Mouse (Mus musculus) olfactory bulb, adult 2 months (tissue): ENCODE data around the gene Styx. TPM values are rescaled to one million over a fixed set of nuclear protein-coding genes. Genes with fewer than 3 reads are reported as not detected.

Experiments used
- H3K27ac ChIP-seq: fragments of 200-500 bp; 2 replicates; pipeline ENCODE4 v1.5.1; 2012; ENCODE audit warnings: low read depth, low read length; ENCODE audit not compliant: insufficient read depth
- H3K4me1 ChIP-seq: fragments of 200-500 bp; 2 replicates; pipeline ENCODE4 v1.6.1; 2012; ENCODE audit warnings: low read length; ENCODE audit not compliant: control insufficient read depth, insufficient read depth
- H3K4me3 ChIP-seq: fragments of 200-500 bp; 2 replicates; pipeline ENCODE4 v1.5.1; 2012; ENCODE audit warnings: mild to moderate bottlenecking, low read depth, low read length, moderate library complexity; ENCODE audit not compliant: insufficient read depth
- CTCF ChIP-seq: fragments of 200-500 bp; IDR thresholded peaks from 2 replicates; pipeline ENCODE4 v1.5.1; 2012; ENCODE audit warnings: low read depth, mild to moderate bottlenecking, low read length, moderate library complexity; ENCODE audit not compliant: insufficient read depth
- POLR2A ChIP-seq: fragments of 200-500 bp; IDR thresholded peaks from 2 replicates; pipeline ENCODE4 v1.6.1; 2012; ENCODE audit warnings: mild to moderate bottlenecking, low read depth, low read length, moderate library complexity; ENCODE audit not compliant: insufficient read depth
- WGBS: fragments of 180-500 bp; shearing (Covaris S2); methylation state at CpG from one replicate; pipeline ENCODE4 v1.1.7; 2018; 5-methylcytosine and 5-hydroxymethylcytosine counted together
- polyA plus RNA-seq: library from polyadenylated mRNA; stranded (reverse); fragments of >200 nt; gene quantifications from 2 replicates; pipeline ENCODE4 v1.2.4, GENCODE M21; 2012; ENCODE audit warnings: low replicate concordance; ENCODE audit not compliant: missing spikeins, insufficient read depth, insufficient read length

Styx gene
- polyA plus RNA-seq, 1 experiment = not detected

DNA sequence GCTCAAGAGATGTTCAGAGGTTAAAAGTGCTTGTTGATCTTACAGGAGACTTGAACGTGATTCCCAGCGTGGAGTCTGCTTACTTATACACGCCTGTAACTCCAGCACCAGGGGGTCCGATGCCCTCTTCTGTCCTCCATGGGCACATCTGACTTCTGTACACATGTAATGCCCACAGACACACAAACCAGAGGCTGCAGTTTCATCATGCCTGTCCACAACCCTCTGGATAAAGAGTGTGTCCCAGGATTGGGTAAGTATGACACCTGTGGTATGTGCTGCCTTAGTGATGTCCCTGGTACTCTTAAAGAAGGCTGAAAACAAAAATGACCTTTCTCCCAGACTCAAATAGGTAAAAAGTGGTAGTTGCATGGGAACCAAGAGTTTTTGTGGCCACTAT is 68.4 kb downstream of the Styx start:
- H3K4me3 ChIP-seq = no peak overlapping the region
- WGBS = 81% methylated on average over 4 of the region's 4 CpGs
- no peaks in the 10 kb centered on the region for H3K4me1 ChIP-seq
- H3K27ac ChIP-seq = no peak overlapping the region
- no peak for TF ChIP-seq CTCF
- no peak for TF ChIP-seq POLR2A

GRCm38 (mm10) chr14:45422371-45422770 is 71.5 kb downstream of the Styx start:
- TF ChIP-seq POLR2A (no peak), CTCF (no peak)
- WGBS = 51% methylated on average over 4 of the region's 4 CpGs
- Histone ChIP-seq H3K4me1 (no peaks in the 10 kb centered on the region), H3K27ac (no peak overlapping the region), H3K4me3 (no peak overlapping the region)

DNA sequence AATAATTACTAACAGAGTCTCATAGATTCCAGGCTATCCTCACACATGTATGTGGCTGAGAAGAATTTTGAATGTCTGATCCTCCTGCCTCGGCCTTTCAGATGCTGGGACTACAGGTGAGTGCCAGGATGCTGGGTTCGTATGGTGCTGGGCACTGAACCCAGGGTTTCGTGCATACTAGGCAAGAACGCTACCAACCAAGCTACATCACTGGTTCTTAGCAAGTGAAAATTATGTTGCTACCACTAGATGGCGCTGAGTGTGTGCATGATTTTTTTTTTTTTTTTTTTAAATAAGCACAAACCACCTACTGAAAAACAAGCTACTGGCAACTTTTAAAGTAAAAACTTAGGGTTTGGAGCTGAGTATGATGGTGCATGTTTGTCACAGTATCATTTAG is 72.3 kb downstream of the Styx start:
- 6% methylated on average over 5 of the region's 5 CpGs for WGBS
- TF ChIP-seq CTCF = no peak
- TF ChIP-seq POLR2A = no peak
- Histone ChIP-seq H3K4me3 (no peak overlapping the region), H3K27ac (no peak overlapping the region), H3K4me1 (no peaks in the 10 kb centered on the region)

- no peaks in the 10 kb centered on the region for H3K4me1 ChIP-seq
- H3K27ac ChIP-seq = no peak overlapping the region
- H3K4me3 ChIP-seq = no peak overlapping the region
- TF ChIP-seq CTCF (no peak), POLR2A (no peak)
- 92% methylated on average over 13 of the region's 13 CpGs for WGBS
These were observed 79.4 kb downstream of the Styx start for GRCm38 (mm10) chr14:45430066-45430842.

- H3K4me3 ChIP-seq = no peak overlapping the region
- no peak for TF ChIP-seq POLR2A
- TF ChIP-seq CTCF = no peak
- 73% methylated on average over 4 of the region's 4 CpGs for WGBS
These were observed 81.1 kb downstream of the Styx start for GRCm38 (mm10) chr14:45432003-45432402.

GRCm38 (mm10) chr14:45434220-45434619 is 83.3 kb downstream of the Styx start:
- TF ChIP-seq POLR2A (no peak), CTCF (no peak)
- no peak overlapping the region for H3K27ac ChIP-seq
- H3K4me1 ChIP-seq = no peaks in the 10 kb centered on the region
- 74% methylated on average over 6 of the region's 6 CpGs for WGBS
- H3K4me3 ChIP-seq = no peak overlapping the region

More at GRCm38 (mm10) chr14:45432003-45432402, 81.1 kb downstream of the Styx start:
- H3K4me1 ChIP-seq = no peaks in the 10 kb centered on the region
- no peak overlapping the region for H3K27ac ChIP-seq

DNA sequence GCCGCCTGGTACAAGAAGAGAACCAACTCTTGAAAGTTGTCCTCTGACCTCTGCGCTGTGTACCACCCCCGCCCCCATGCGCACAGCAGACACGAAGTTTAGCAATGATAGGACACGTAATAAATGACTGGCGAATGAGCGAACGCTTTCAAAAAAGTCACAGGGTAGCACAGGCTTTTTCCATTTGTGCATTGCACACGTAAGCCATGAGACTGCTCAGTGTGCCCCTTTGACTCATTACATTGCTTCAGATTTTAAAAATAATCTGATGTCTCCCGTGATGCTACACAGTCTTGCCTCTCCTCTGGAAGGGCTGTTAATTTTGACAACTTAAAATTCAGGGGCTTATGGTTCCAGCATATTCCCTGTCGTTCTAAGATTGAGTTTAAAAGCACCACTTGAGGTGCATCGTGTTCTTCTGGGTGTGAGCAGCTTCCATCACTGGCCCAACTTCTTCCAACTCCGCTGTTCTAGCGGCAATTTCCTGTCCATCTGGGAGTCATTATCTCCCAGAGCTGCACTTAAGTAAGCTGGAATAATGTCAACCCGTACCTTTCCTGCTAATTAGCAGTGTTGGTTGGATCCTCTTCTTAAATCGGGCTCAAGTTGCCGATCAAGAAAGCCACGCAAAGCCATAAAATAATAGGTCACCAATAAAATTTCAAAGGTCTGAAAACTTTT is 87.5 kb downstream of the Styx start:
- whole genome bisulfite sequencing = 82% methylated on average over 19 of the region's 19 CpGs
- no peak overlapping the region for H3K27ac ChIP-seq
- H3K4me1 ChIP-seq = peaks cover 6% of the 10 kb centered on the region
- TF ChIP-seq CTCF = no peak
- no peak for TF ChIP-seq POLR2A
- H3K4me3 ChIP-seq = no peak overlapping the region

GRCm38 (mm10) chr14:45438931-45439275 is 88.0 kb downstream of the Styx start:
- H3K27ac ChIP-seq = no peak overlapping the region
- no peak for TF ChIP-seq CTCF
- no peak overlapping the region for H3K4me3 ChIP-seq
- peaks cover 6% of the 10 kb centered on the region for H3K4me1 ChIP-seq
- whole genome bisulfite sequencing = 86% methylated on average over 2 of the region's 2 CpGs

DNA sequence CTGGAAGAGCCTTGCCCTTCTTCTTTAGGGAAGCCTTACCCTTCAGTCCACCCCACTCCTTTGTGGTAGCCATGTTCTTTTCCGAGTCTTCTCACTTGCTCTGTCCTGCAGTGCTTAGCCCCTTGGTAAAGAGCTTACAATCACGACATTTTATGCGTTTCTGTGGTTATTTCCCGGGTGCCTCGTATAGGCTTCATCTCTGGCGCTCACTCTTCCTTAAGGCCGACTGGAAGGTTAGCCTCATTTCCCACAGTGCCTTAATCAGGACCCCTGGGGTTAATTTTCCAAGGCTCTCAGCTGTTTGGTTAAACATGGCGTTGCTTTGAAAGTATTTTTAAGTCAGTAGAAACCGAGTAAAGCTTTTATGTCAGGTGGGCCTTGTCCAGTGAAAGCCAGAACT is 88.5 kb downstream of the Styx start:
- Histone ChIP-seq H3K27ac (no peak overlapping the region), H3K4me1 (peaks cover 7% of the 10 kb centered on the region), H3K4me3 (no peak overlapping the region)
- TF ChIP-seq POLR2A = no peak
- no peak for TF ChIP-seq CTCF
- WGBS = 85% methylated on average over 9 of the region's 9 CpGs

GRCm38 (mm10) chr14:45441291-45441690 is 90.4 kb downstream of the Styx start:
- Histone ChIP-seq H3K4me1 (peaks cover 17% of the 10 kb centered on the region), H3K27ac (no peak overlapping the region), H3K4me3 (no peak overlapping the region)
- 65% methylated on average over 6 of the region's 6 CpGs for WGBS
- TF ChIP-seq CTCF (no peak), POLR2A (no peak)
